Mouse (Mus musculus): Measurements from ENCODE around the gene Cnn2.

Cnn2 gene

DNA sequence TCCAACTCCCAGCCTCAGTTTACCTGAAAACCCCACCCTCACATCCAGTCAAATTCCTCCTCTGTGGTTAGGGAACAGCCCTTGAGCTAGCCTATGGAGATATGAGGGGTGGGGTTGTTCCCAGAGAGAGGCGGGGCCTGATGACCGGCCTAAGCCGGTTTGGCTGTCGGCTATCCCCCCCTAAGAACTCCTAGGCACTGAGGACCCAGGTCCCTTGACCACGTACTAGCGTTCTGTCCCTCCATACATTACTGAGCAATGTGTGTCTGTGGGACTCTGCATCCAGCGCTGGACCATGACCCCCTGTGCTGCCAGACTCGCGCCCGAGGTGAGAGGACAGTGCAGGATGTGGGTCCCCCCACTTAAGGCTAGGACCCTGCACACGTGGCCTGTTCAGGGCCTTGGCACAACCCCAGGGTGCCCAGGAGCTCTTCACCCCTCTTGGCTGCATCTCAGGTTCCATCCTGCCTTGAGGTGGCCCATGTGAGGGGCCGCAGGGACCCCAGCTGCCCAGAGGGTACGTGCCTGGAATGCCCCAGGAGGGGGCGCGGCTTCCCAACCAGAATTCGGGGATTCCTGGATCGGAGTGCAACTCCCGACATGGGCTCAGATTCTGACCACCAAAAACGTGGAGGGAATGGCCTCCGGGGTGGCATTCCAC, 31.2 kb downstream of the Cnn2 start:
- no peak for DNase-seq (ENCODE audit: low spot score)

DNA sequence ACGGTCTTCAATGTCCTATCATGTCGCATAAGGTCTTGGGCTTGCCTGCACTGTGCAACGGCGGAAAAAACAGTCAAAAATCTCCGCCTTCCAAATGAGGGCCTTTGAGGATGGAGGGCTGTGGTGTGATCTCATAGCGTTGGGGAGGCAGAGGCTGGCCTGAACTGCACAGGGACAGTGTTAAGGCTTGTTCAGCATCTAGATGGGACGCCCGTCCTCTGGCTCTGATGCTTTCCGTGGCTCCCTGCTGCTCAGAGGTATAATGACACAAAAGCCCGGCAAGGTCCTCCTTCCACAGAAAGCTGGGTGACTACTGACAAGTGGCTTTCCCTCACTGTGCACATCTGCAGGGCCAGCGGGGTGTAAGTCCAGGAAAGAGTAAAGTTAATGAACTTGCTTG, 31.8 kb downstream of the Cnn2 start:
- DNase-seq (ENCODE audit: low spot score) = no peak

DNA sequence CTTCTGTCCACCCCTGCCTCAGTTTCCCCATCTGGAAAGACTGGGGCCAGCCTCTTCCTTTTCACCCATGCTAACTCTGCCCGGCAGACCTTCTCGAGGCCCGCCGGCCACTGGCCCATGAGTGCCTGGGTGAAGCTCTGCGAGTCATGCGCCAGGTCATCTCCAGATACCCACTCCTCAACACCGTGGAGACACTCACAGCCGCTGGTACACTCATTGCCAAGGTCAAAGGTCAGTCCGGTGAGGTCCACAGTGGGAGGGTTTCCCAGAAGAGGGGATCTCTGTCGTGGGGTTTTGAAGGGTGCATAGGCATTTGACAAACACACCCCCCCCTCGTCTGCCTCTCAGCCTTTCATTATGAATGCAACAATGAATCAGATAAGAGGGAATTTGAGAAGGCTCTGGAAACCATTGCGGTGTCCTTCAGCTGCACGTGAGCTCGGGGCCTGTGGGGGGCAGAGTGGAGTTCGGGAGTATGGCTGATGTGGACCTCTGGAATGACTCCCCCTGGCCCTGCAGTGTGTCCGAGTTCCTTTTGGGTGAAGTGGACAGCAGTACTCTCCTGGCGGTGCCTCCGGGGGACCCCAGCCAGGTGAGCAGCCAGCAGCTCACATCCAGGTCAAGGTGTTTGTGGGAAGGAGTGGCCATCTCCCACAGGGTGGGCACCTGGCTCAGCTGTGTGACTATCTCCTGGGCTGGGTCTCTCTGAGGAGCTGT, 32.4 kb downstream of the Cnn2 start:
- DNase-seq (ENCODE audit: low spot score) = no peak

DNA sequence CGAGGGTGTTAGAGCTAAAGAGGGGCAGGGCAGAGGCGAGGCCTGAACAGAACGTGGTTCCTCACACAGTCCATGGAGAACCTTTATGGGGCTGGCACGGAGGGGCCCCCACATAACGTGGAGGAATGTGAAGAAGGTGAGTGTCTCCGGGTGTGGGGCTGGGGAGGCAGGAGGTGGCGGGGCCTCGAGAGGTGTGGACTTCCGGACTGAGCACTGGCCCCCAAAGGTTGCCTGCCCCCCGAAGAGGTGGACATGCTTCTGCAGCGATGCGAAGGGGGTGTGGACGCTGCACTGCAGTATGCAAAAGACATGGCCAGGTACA, 32.9 kb downstream of the Cnn2 start:
- DNase-seq (ENCODE audit: low spot score) = no peak

DNA sequence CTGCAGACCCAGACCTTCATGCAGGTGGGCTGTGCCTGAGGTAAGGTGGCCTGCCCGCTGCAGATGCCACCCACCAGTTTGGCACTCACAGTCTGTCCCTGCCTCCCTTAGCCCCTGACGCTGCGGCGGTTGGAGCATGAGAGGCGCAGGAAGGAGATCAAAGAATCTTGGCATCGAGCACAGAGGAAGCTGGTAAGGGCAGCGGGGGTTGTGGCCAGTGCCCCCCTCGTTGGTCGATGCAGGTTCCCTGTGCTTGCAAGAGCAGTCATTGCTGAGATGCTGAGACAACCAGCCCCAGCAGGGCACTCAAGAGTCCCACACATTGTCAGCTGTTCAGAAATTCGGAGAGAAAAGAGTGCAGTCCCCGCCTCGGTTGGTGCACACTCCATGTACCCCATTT, 33.8 kb downstream of the Cnn2 start:
- DNase-seq (ENCODE audit: low spot score) = no peak

DNA sequence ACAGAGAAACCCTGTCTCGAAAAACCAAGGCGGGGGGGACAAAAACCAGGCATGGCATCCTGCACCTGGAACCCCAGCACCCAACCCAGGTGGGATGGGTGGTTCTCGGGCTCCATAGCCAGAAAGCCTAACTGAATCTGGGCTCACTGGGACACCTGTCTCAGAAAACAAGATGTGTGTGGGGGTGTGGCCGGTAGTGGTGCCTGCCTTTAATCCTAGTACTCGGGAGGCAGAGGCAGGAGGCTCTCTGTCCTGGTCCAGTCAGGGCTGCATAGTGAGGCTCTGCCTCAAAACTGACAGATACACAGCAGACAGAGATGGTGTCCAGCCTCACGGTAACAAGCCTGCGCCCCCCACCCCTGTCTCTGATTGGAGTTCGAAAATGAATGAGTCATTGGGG, 34.4 kb downstream of the Cnn2 start:
- DNase-seq (ENCODE audit: low spot score) = no peak

DNA sequence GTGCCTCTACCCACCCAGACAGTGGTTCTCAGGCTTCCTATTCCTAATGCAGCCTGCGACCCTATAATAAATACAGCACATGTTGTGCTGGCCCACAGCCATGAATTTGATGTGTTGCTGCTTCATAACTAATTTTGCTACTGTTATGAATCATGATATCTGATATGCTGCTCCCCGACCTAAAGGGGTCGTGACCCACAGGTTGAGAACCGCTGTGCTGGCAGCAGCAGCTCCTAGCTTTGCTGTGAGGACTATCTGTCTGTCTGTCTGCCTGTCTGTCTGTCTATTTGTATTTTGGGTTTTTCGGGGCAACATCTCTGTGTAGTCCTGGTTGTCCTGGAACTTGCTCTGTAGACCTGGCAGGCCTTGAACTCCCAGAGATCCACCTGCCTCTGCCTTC, 35.4 kb downstream of the Cnn2 start:
- DNase-seq (ENCODE audit: low spot score) = no peak

DNA sequence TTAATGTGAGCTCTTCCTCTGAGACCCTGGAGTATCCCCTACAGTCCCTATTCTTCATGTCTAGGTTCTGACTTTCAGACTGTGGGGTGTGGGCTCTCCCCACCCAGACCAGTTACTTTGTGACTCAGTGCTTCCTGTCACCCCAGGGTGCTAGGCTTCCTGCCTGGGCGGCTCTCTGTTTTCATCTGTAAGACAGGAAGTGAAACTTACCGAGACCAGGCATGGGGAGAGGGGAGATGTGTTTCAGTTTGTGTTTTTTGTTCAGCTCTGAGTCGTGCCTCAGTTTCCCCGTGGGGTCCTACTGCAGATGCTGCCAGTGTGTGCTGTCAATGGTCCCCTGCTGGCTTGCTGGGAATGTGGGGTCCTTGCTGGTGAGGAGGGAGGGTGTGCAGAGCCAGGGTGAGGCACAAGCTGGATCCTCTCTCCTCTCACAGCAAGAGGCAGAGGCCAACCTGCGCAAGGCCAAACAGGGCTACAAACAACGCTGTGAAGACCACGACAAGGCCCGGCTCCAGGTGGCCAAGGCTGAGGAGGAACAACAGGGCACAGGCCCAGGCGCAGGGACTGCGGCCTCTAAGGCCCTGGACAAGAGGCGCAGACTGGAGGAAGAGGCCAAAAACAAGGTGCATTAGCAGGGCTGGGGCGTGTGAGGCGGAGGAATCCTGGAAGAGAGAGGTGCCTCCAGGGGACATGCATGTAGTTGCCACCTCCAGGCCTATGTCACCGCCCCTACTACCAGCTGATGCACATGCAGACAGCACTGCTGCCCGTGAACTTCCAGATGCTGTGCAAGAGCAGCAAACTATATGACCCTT, 36.1 kb downstream of the Cnn2 start:
- DNase-seq (ENCODE audit: low spot score) = no peak

DNA sequence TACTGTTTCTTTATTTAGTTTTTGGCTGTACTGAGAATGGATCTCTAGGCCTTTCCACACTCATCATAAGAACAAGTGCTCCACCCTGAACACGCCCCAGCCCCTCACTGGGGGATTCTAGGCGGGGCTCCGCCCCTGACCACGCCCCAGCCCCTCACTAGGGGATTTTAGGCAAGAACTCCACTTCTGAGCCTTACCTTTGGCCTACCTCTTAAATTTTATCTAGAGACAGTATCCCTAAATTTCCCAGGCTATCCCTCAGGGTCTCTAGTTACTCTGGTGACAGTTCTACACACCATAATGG, 36.6 kb downstream of the Cnn2 start:
- DNase-seq (ENCODE audit: low spot score) = no peak

DNA sequence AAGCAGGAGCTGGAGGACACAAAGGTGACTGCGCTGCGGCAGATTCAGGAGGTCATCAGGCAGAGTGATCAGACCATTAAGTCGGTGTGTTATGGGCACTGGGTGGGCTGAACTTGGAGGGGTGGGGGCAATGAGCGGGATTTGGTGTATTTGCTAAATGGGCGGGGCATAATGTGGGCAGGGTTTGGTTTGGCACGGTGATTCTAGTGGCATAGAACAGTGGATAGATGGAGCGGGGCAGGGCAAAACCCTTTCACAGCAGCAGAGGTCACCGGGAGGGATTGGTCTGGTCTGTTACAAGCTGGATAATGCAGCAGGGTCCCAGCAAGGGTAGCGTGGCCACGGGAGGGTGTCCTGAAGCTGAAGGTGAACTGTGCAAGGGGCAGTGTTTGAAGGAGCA, 37.1 kb downstream of the Cnn2 start:
- no peak for DNase-seq (ENCODE audit: low spot score)

DNA sequence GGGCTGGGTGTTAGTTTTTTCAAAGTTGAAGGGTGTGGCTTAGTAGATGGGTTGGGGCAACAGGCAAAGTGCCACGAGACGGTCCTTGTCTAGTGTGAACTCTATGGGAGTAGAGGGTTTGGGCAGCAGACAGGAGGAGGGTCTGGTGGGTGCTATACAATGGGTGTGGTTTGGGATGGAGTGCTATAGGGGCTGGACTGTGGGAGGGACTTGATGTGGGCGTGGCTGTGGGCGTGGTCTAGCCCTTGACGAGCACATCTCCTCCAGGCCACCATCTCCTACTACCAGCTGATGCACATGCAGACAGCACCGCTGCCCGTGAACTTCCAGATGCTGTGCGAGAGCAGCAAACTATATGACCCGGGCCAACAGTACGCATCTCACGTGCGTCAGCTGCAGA, 37.5 kb downstream of the Cnn2 start:
- DNase-seq (ENCODE audit: low spot score) = no peak

DNA sequence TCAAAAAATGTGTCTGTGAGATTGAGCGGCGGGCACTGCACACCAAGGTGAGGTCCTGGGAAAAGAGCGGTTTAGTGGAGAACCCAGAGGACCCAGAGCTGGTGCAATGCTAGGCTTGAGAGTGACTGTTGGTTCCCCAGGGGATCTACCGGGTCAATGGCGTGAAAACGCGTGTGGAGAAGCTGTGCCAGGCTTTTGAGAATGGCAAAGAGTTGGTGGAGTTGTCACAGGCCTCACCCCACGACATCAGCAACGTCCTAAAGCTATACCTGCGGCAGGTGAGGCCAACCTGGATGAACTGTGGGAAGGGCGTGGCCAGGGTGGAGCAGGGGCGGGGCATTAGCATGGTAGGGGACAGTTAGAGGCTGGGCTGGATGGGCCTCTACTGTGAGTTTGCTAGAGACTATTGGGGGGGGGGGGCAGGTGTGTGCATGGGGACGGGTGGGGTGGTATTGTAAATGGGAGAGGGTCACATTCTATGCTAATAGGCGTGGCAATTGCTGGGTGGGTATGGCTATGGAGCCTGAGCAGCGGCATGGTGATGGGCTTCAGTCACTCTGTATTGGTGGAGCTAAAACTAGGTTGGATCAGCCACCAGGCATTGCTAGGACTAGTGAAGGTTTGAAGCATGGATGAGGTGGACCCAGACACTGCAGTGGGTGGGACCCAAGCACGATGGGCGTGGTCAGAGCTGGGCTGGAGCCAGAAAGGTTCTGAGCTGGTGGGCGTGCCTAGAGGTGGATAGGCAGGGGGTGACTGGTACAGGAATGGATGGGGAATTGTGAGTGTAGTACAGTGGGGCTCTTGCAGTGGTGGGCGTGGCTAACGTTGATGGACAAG, 39.5 kb downstream of the Cnn2 start:
- DNase-seq (ENCODE audit: low spot score) = no peak

DNA sequence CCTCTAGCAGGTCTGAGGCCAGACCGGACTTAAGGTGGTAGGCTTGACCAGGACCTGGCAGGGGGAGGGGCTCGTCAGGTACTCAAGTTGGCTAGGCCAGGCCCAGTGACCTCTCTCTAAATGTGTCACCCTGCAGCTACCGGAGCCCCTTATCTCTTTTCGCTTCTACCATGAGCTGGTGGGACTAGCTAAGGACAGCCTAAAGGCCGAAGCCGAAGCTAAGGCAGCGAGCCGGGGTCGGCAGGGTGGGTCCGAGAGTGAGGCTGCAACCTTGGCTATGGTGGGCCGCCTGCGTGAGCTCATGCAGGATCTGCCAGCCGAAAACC, 40.1 kb downstream of the Cnn2 start:
- DNase-seq (ENCODE audit: low spot score) = no peak

DNA sequence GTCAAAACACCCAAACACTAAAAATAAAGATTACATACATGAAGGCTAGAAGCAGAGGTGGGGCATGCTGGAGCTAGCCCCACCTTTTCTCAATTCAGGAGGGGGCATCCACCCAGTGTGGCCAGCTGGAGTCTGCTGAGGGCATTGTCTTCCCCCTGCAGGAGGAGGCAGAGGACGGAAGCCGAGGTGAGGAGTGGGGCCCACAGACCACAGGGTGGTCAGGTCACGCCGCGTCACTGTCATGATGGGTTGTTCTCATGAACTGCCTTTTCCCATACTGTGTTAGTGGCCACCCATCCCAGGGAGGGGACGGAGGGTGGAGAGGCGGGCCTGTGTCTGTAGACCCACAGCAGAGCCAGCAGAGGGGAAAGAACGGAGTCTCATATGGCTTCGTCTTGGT, 41.8 kb downstream of the Cnn2 start:
- no peak for DNase-seq (ENCODE audit: low spot score)

DNA sequence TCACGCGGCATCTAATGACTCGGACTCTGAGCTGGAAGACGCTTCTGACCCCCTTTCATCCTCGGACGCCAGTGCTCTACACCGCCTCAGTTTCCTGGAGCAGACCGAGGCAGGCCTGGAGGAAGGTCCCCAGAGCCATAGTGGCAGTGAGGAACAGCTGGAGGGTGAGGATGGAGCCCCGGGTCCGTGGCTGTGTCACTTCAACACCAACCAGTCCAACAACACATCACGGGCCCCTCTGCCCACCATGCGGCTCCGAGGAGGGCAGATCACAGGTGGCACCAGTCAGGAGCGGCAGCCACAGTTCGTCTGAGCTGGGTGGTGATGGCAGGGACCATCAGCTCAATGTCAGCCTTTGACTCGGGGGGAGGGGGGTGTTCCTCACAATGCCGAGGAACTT, 42.4 kb downstream of the Cnn2 start:
- DNase-seq (ENCODE audit: low spot score) = no peak

DNA sequence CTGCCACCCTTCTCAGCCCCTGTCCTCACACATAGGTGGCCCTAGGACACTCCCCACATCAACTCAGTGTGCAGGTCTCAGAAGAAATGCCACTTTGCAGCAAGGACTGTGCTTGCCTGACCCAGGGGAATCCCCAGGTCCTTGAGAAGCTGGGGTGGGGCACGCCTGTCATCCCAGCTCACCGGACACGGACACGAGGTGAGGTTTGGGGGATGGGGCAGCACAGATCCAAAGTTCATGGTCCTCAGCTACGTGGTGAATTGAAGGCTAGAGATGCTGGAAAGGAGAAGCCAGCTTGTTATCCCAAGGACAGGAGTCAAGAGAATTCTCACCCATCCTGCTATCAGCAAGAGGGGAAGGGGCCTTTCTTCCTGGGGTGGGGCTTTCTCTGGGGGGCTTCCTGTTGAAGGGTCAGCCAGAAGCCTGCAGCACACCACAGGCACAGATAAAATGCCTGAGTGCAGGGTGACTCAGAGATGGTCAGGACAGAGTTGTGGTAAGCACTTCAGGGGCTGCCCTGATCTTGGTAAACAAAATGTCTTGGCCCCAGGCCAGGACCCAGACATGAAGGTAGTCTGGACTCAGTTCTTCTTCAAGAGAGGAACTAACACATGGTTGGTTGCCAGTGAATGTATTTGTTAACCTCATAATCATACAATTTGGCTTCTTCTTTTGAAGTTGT, 44.6 kb downstream of the Cnn2 start:
- no peak for DNase-seq (ENCODE audit: low spot score)

DNA sequence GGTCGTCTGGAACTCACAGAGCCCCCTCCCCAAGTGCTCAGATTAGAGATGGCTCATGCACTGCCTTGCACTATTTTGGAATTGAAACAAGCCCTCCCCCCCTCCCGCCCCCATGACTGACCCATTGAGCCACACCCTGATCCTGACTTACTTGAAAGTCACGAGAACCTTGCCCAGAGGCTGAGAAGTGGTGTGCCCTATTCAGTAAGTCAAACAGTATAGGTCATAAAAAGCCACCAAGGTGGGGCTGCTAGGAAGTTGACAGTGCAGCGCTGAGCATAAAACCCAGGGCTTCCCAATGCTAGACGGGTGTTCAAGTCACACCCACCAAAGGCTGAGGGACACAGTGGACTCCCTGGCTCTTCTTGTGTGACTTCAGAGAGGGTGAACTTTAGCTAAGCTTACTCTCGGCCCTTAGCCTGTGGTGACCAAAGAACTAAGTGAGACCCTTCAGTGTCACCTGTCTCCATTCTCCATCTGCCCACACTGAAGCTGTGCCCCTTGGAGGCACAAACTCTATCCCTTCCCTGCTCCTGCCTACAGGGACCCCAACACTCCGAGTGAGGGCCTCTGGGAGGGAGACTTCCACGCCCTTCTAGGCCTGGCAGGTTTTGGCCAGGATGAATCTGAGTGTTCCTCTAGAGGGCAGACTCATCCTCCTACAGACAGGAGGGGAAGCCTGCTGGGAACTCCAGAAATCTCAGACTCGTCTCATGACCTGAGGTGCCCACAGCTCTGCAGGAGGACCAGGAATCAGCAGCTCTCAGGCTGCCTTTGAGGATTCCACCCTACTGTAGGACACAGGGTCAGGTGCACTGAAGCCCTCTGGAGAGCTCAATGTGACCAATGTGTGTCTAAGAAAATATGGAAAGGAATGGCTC, 45.4 kb downstream of the Cnn2 start:
- no peak for DNase-seq (ENCODE audit: low spot score)

DNA sequence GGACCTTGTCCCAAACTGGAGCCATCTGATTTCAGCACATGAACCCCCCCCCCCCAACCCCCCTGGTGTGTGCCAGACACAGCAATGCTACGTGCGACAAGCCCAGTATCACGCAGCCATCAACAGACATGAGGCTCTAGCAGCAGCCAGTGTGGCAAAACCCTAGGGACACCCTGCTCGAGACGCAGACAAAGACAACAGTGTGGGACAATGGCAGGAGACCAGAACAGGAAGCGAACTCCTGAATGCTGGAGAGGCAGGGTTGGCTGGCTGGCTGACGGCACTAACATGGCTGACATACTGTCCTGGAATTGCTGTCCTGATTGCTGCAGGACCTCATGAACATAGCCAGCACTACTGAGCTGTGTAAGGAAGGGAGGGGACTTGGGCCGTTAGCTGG, 46.8 kb downstream of the Cnn2 start:
- no peak for DNase-seq (ENCODE audit: low spot score)

DNA sequence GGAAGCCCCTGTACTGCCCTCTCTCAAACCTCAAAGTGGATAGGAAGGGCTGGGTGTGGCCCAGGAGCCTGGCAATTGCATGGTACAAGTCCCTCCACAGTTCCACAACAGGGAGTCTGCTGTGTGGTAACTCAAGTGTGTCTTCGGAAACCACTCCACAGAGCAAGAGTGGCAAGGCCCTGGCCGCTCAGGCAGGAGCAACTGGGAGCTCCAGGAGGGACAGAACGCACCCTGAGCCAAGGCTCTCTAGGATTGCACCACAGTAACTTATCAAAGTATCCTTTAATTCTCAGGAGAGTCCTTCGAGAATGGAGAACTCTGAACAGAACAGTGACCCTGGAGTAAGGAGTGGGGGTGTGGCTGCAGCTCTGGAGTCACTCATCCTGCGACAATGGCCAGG, 47.3 kb downstream of the Cnn2 start:
- no peak for DNase-seq (ENCODE audit: low spot score)

DNA sequence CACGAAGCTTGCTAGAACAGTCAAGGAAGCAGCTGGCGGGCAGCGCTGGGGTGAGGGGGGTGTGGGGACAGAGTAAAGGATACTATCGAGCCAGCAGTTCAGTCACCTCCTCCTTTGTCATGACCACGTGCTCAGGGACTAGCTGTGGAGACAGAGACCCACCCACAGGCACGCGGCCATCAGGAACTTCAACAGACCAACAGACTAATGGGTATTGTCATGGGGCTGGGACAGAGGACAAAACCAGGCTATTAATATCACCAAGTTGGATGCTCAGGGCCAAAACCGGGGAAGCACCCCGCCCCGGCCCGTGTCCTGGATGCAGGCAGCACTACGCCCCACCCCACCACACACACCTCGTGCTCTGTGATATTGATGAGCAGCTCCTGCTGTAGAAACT, 48.4 kb downstream of the Cnn2 start:
- no peak for DNase-seq (ENCODE audit: low spot score)

DNA sequence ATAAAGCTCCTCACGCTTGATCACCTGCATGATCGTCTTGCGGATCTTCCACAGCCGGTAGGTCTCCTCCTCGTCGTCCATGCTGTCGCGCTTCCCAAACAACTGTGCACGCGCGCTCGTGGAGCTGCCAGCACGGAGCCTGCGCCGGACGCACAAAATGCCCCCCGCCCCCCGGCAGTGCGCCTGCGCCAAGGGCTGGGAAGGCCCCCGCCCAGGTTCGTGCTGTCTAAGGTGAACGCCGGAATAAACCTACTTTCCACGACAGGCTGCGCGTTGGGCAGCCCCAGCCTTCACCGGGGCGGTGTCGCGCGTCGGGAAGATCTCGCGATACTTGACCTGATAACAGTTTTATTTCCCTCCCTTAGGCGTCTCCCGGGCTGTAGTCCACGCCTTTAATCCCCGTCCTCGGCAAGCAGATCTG, 51.2 kb downstream of the Cnn2 start, which contains the start of gene Polr2e:
TSS of gene Polr2e (minus strand) at position 237 of the 421 bp plus-strand sequence.
- DNase-seq (ENCODE audit: low spot score) = peak; percentile 92

Measured in ovary, postnatal 10 days (tissue).